Comparison of ENCODE assay signal across 26 mouse cellular contexts in genomic region chr16:94968941-94969340, GRCm38 (mm10). TPM values are rescaled to one million over a fixed set of nuclear protein-coding genes. Genes with fewer than 3 reads are reported as not detected.
DNase-seq lines count a peak whose midpoint lies in the region; ATAC-seq and TF ChIP-seq lines count a peak whose summit lies in the region.
"Had no signal": no experiment of that assay in that cellular context is flagged by ENCODE, and none has a peak within 500 bp of the region (broad histone marks: within the 10 kb centered on the region; RNA-seq: fewer than 3 reads in every experiment).

No protein-coding gene starts in this region.

- H3K4me3 ChIP-seq in midbrain, postnatal 0 days (ENCODE audit: low read depth, low read length): no peak overlapping the region
- H3K4me3 ChIP-seq in midbrain, embryonic 15.5 days: no peak overlapping the region
- H3K4me3 ChIP-seq: embryonic facial prominence, embryonic 12.5 days; erythroblast, embryonic 14.5 days; forebrain, embryonic 13.5 days; heart, embryonic 10.5 days; limb, embryonic 12.5 days; liver, embryonic 13.5 days; lung, embryonic 15.5 days; midbrain, embryonic 12.5 days had no signal

- no peaks in the 10 kb centered on the region; the same call in 1 of the 2 replicates for H3K27me3 ChIP-seq in midbrain, postnatal 0 days (ENCODE audit: insufficient read depth, low read length)
- H3K27me3 ChIP-seq in midbrain, embryonic 15.5 days (replicated peaks): no peaks in the 10 kb centered on the region
- H3K27me3 ChIP-seq: embryonic facial prominence, embryonic 12.5 days; forebrain, embryonic 13.5 days; limb, embryonic 12.5 days; liver, embryonic 13.5 days; lung, embryonic 15.5 days; midbrain, embryonic 12.5 days had no signal

- no peak overlapping the region for H3K4me2 ChIP-seq in midbrain, postnatal 0 days (ENCODE audit: low read depth, low read length, poor library complexity, severe bottlenecking)
- no peak overlapping the region for H3K4me2 ChIP-seq in midbrain, embryonic 15.5 days
- H3K4me2 ChIP-seq: embryonic facial prominence, embryonic 12.5 days; forebrain, embryonic 13.5 days; limb, embryonic 12.5 days; liver, embryonic 13.5 days; lung, embryonic 15.5 days; midbrain, embryonic 12.5 days had no signal

- H3K27ac ChIP-seq in midbrain, postnatal 0 days (ENCODE audit: low read depth, low read length): no peak overlapping the region
- H3K27ac ChIP-seq in midbrain, embryonic 15.5 days: no peak overlapping the region
- H3K27ac ChIP-seq: embryonic facial prominence, embryonic 12.5 days; forebrain, embryonic 13.5 days; heart, embryonic 10.5 days; limb, embryonic 12.5 days; liver, embryonic 13.5 days; lung, embryonic 15.5 days; midbrain, embryonic 12.5 days had no signal

- ATAC-seq in midbrain, postnatal 0 days (ENCODE audit: low FRiP score): no peak
- ATAC-seq in midbrain, embryonic 15.5 days (replicated peaks): no peak
- ATAC-seq in monocyte, adult 5-6 weeks (replicated peaks; ENCODE audit: insufficient number of reproducible peaks, low FRiP score, low TSS enrichment, poor library complexity, severe bottlenecking): peak; percentile 49; the same call in 1 of the 2 replicates
- ATAC-seq: forebrain, embryonic 13.5 days; inflammation-experienced regulatory T-cells, adult 6 months had no signal

- 0 out of 2 replicates have a peak, but pooled peaks cover 3% of the 10 kb centered on the region for H3K4me1 ChIP-seq in midbrain, postnatal 0 days (ENCODE audit: insufficient read depth, low read length)
- peaks cover 7% of the 10 kb centered on the region for H3K4me1 ChIP-seq in midbrain, embryonic 15.5 days
- H3K4me1 ChIP-seq: heart, embryonic 10.5 days; limb, embryonic 12.5 days; liver, embryonic 13.5 days; lung, embryonic 15.5 days; midbrain, embryonic 12.5 days had no signal

- 81% methylated on average over 6 of the region's 6 CpGs for WGBS in midbrain, postnatal 0 days
- 81% methylated on average over 6 of the region's 6 CpGs for WGBS in midbrain, embryonic 15.5 days

- no peaks in the 10 kb centered on the region for H3K9me3 ChIP-seq in midbrain, postnatal 0 days (ENCODE audit: low read length)
- no peaks in the 10 kb centered on the region for H3K9me3 ChIP-seq in midbrain, embryonic 15.5 days
- H3K9me3 ChIP-seq: embryonic facial prominence, embryonic 12.5 days; forebrain, embryonic 13.5 days; heart, embryonic 10.5 days; limb, embryonic 12.5 days; liver, embryonic 13.5 days; lung, embryonic 15.5 days; midbrain, embryonic 12.5 days had no signal

- TF ChIP-seq CTCF in midbrain, postnatal 0 days (IDR thresholded peaks at IDR 0.05): no peak

- no peak overlapping the region for H3K9ac ChIP-seq in midbrain, postnatal 0 days (replicated peaks; ENCODE audit: low read length, poor library complexity, severe bottlenecking)
- H3K9ac ChIP-seq in midbrain, embryonic 15.5 days: no peak overlapping the region
- H3K9ac ChIP-seq: embryonic facial prominence, embryonic 12.5 days; forebrain, embryonic 13.5 days; limb, embryonic 12.5 days; liver, embryonic 13.5 days; lung, embryonic 15.5 days; midbrain, embryonic 12.5 days had no signal

- peak; percentile 42 for DNase-seq in midbrain, postnatal 0 days (ENCODE audit: low spot score)
- DNase-seq in cerebellum, adult 18-20 months: peak; percentile 51 to 55
- DNase-seq in cerebellum, postnatal 25 days: peak; percentile 57 to 66
- no peak for DNase-seq in spleen, postnatal 14 days (ENCODE audit: low spot score in 2 of 2)
- DNase-seq in gastrocnemius, postnatal 4 days (ENCODE audit: low spot score in 2 of 2): no peak
- no peak for DNase-seq in layer of hippocampus, adult 18-20 months (ENCODE audit: low spot score in 2 of 2)
- DNase-seq: adrenal gland, postnatal 10 days; gastrocnemius, postnatal 14 days; kidney, adult 2 months; kidney, postnatal 25 days; liver, embryonic 13.5 days; lung, postnatal 4 days; thymus, postnatal 25 days had no signal

- H3K36me3 ChIP-seq in midbrain, postnatal 0 days (ENCODE audit: insufficient read depth, low read length): no peaks in the 10 kb centered on the region
- no peaks in the 10 kb centered on the region for H3K36me3 ChIP-seq in midbrain, embryonic 15.5 days (replicated peaks)
- H3K36me3 ChIP-seq: embryonic facial prominence, embryonic 12.5 days; heart, embryonic 10.5 days; limb, embryonic 12.5 days; liver, embryonic 13.5 days; lung, embryonic 15.5 days; midbrain, embryonic 12.5 days had no signal

RNA-seq across cellular contexts. Expression of gene Kcnj6, which starts 28.6 kb away (rescaled TPM):
- 12.9 and 14.7 TPM in 2 replicates for total RNA-seq in midbrain, postnatal 0 days (2014; rRNA removed)
- 2.2 and 3.2 TPM in 2 replicates for polyA plus RNA-seq in midbrain, postnatal 0 days (2015; fragmentation: Nextera tagmentation; extraction: Ambion mirVana)
- polyA plus RNA-seq in midbrain, embryonic 15.5 days (2015; fragmentation: Nextera tagmentation; extraction: Ambion mirVana): 4.4 and 6.8 TPM in 2 replicates
- not detected in 3 replicates for total RNA-seq in monocyte, adult 5-6 weeks (2017)
- total RNA-seq in gastrocnemius, postnatal 4 days (2021): not detected
- 100 to 1,000 TPM; 110 to 117 TPM for total RNA-seq in layer of hippocampus, adult 18-20 months (2021)
- total RNA-seq: neutrophil, adult 5-6 weeks had no signal
- polyA plus RNA-seq: heart, postnatal 0 days; inflammation-experienced regulatory T-cells, adult 6 months; kidney, adult 2 months; limb, embryonic 12.5 days; liver, embryonic 13.5 days; lung, embryonic 15.5 days; small intestine, adult 2 months had no signal

Comparison
In these comparisons a context has a peak if more than half of its experiments do, and no peak if none do; other contexts are left out.
1. DNase-seq: peak in midbrain, postnatal 0 days (single experiment), cerebellum, adult 18-20 months (2 of 2) and cerebellum, postnatal 25 days (2 of 2); none in spleen, postnatal 14 days (0 of 2), gastrocnemius, postnatal 4 days (0 of 2) and layer of hippocampus, adult 18-20 months (0 of 2).
2. RNA of gene Kcnj6, which starts 28.6 kb away (total RNA-seq): 110 to 117 TPM in layer of hippocampus, adult 18-20 months and 12.9 to 14.7 TPM in midbrain, postnatal 0 days; not detected in gastrocnemius, postnatal 4 days and not detected in monocyte, adult 5-6 weeks; every median in the first group is over 10 times any median in the second.